Mouse (Mus musculus) G1E (cell line): ENCODE data around the gene Tcf19.

ENCODE experiments used
- CTCF ChIP-seq: IDR thresholded peaks from 2 replicates; pipeline ENCODE4 v1.5.1; 2012; ENCODE audit warnings: low read depth, low read length, inconsistent platforms, mixed read lengths
- GATA1 ChIP-seq: IDR thresholded peaks from 2 replicates; pipeline ENCODE4 v1.6.1; 2012; ENCODE audit warnings: borderline replicate concordance, low read length, inconsistent platforms, mixed read lengths
- POLR2AphosphoS5 ChIP-seq: IDR thresholded peaks from 2 replicates; pipeline ENCODE4 v1.6.1; 2012; ENCODE audit warnings: low read depth, low read length, inconsistent platforms; ENCODE audit not compliant: insufficient replicate concordance
- TAL1 ChIP-seq: conservative IDR thresholded peaks from 2 replicates; pipeline ENCODE4 v1.6.1; 2012; ENCODE audit warnings: low read depth, low read length, inconsistent platforms, mixed read lengths

DNA sequence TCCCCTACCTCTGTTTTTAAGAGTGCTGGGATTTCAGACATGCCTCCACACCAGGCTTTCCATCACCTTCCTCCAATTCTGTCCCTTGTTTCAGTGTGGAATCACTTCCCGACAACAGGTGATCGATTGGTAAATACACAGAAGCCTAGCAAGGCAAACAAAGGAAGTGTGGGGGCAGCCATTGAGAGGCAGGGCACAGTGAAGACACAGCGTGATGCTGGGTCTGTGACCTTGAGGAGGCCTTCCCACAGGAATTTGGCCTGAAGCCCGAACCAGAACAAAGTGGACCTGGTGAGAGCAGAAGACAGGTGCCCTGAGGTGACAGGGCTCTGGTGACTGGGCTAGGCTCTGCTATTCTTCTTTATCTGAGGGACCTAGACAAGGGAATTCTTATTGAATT lies 30.9 kb downstream of the Tcf19 start:
- TF ChIP-seq CTCF = no peak
- TF ChIP-seq GATA1 = no peak
- TF ChIP-seq TAL1 = no peak
- no peak for TF ChIP-seq POLR2AphosphoS5
